Mouse (Mus musculus): ENCODE data around the gene Spint3.

GRCm38 (mm10) chr2:164528557-164528956, 44.7 kb downstream of the Spint3 start:
- TF ChIP-seq CTCF (IDR thresholded peaks at IDR 0.05; ENCODE audit: low read depth, low read length) (no peak), TAL1 (conservative IDR thresholded peaks at IDR 0.05; ENCODE audit: low read depth, low read length) (no peak), GATA1 (IDR thresholded peaks at IDR 0.05; ENCODE audit: borderline replicate concordance, low read length) (no peak)

Measured in G1E (cell line).